ENCODE assay signal across 8 mouse cellular contexts in the genomic region with DNA sequence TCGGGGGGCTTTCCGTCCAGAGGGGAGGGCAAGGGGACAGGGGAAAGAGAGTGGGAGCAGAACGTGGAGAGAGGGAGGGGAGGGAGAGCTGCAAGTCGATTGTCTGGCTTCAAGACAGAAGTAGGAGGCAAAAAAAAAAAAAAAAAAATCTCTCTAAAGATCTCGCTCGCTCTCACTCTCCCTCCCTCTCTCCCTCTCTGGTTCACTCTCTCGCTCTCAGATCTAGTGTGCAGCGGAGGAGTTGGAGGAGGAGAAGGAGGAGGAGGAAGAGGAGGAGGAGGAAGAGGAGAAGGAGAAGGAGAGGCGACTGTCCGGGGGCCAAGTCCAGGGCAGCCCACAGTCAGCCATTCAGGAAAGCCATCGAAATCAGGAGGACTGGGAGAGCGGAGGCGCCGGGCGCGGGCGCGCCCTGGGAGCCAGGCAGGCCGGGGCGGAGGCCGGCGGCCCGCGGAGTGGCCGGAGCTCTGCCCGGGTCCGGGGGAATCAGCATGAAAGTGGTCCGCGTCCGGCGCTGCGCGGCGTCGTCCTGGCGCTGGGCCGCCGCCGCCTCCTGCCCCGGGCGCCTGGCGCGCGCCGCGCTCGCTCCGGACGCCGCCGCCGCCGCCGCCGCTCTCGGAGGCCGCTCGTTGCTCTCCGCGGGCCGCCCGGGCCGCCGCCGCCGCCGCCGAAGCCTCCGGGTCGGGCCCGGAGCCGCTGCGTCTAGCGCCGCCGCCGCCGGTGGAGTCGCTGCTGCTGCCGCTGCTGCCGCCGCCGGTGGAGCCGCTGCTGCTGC. TPM values are rescaled to one million over a fixed set of nuclear protein-coding genes. Genes with fewer than 3 reads are reported as not detected.
DNase-seq lines count a peak whose midpoint lies in the region; ATAC-seq and TF ChIP-seq lines count a peak whose summit lies in the region.

No protein-coding gene starts in this region.

- H3K4me3 ChIP-seq in embryonic facial prominence, embryonic 14.5 days (ENCODE audit: low read depth, low read length), result peak overlapping the region; percentile 61
- H3K4me3 ChIP-seq in hindbrain, embryonic 12.5 days, result peak overlapping the region; percentile 92
- H3K4me3 ChIP-seq in liver, embryonic 11.5 days (ENCODE audit: low read depth, low read length), result peak overlapping the region; percentile 71
- H3K4me3 ChIP-seq in small intestine, adult 2 months (ENCODE audit: low read depth, low read length), result peak overlapping the region; percentile 79

- H3K27ac ChIP-seq in embryonic facial prominence, embryonic 14.5 days (replicated peaks; ENCODE audit: low read depth, low read length), result peak overlapping the region; percentile 98
- H3K27ac ChIP-seq in hindbrain, embryonic 12.5 days, result peak overlapping the region; percentile 100
- peak overlapping the region; percentile 99 for H3K27ac ChIP-seq in liver, embryonic 11.5 days (ENCODE audit: low read depth, low read length)
- H3K27ac ChIP-seq in small intestine, adult 2 months (ENCODE audit: insufficient read depth, low read depth, low read length), result peak overlapping the region; percentile 98

- DNase-seq in adrenal gland, postnatal 10 days, result peak; percentile 60
- no peak for DNase-seq in adrenal gland, postnatal 4 days (ENCODE audit: low spot score in 2 of 2)
- peak; percentile 71 for DNase-seq in 3134 (ENCODE audit: extremely low read depth, insufficient read length, low spot score)
- peak; percentile 64 for DNase-seq in embryonic facial prominence, embryonic 14.5 days (ENCODE audit: low spot score)
- DNase-seq in liver, embryonic 11.5 days (ENCODE audit: low spot score), result no peak
- DNase-seq in frontal cortex, postnatal 36 days (ENCODE audit: low spot score in 2 of 2), result no peak

- under 1% methylated on average over 39 of the region's 84 CpGs for WGBS in embryonic facial prominence, embryonic 14.5 days
- under 1% methylated on average over 65 of the region's 84 CpGs for WGBS in hindbrain, embryonic 12.5 days
- 0% methylated on average over 53 of the region's 84 CpGs for WGBS in liver, embryonic 11.5 days
- 5% methylated on average over 80 of the region's 84 CpGs for WGBS in small intestine, adult 2 months

- no peak for TF ChIP-seq CTCF in small intestine, adult 2 months (IDR thresholded peaks at IDR 0.05; ENCODE audit: extremely low read depth, insufficient read length, insufficient replicate concordance, low read depth, low read length)

- peaks cover 12% of the 10 kb centered on the region for H3K27me3 ChIP-seq in embryonic facial prominence, embryonic 14.5 days (replicated peaks; ENCODE audit: control insufficient read depth, insufficient read depth, low read length)
- 0 out of 2 replicates have a peak, but pooled peaks cover 4% of the 10 kb centered on the region for H3K27me3 ChIP-seq in hindbrain, embryonic 12.5 days
- H3K27me3 ChIP-seq in liver, embryonic 11.5 days (replicated peaks; ENCODE audit: control insufficient read depth, insufficient read depth, low read length), result peaks cover 77% of the 10 kb centered on the region
- peaks cover 12% of the 10 kb centered on the region for H3K27me3 ChIP-seq in small intestine, adult 2 months (ENCODE audit: control insufficient read depth, insufficient read depth, low read length)

- ATAC-seq in embryonic facial prominence, embryonic 14.5 days (ENCODE audit: low read depth), result no peak
- no peak for ATAC-seq in hindbrain, embryonic 12.5 days (ENCODE audit: low FRiP score)
- ATAC-seq in liver, embryonic 11.5 days (replicated peaks; ENCODE audit: low FRiP score), result no peak

- H3K36me3 ChIP-seq in embryonic facial prominence, embryonic 14.5 days (ENCODE audit: control insufficient read depth, insufficient read depth, low read length), result peaks cover 20% of the 10 kb centered on the region; the same call in 1 of the 2 replicates
- H3K36me3 ChIP-seq in hindbrain, embryonic 12.5 days, result peaks cover 20% of the 10 kb centered on the region
- H3K36me3 ChIP-seq in liver, embryonic 11.5 days (ENCODE audit: control insufficient read depth, insufficient read depth, low read length), result no peaks in the 10 kb centered on the region
- H3K36me3 ChIP-seq in small intestine, adult 2 months (ENCODE audit: control insufficient read depth, insufficient read depth, low read length), result peaks cover 5% of the 10 kb centered on the region

- H3K9ac ChIP-seq in embryonic facial prominence, embryonic 14.5 days (ENCODE audit: low read depth, low read length), result peak overlapping the region; percentile 82
- H3K9ac ChIP-seq in hindbrain, embryonic 12.5 days, result peak overlapping the region; percentile 99
- H3K9ac ChIP-seq in liver, embryonic 11.5 days (ENCODE audit: low read depth, low read length), result peak overlapping the region; percentile 90

- H3K4me1 ChIP-seq in embryonic facial prominence, embryonic 14.5 days (ENCODE audit: control insufficient read depth, insufficient read depth, low read length), result no peaks in the 10 kb centered on the region
- peaks cover 18% of the 10 kb centered on the region for H3K4me1 ChIP-seq in hindbrain, embryonic 12.5 days
- H3K4me1 ChIP-seq in liver, embryonic 11.5 days (replicated peaks; ENCODE audit: control insufficient read depth, insufficient read depth, low read length), result no peaks in the 10 kb centered on the region; the same call in 1 of the 2 replicates
- peaks cover 4% of the 10 kb centered on the region for H3K4me1 ChIP-seq in small intestine, adult 2 months (ENCODE audit: control insufficient read depth, insufficient read depth, insufficient read length, low read length)

- H3K9me3 ChIP-seq in embryonic facial prominence, embryonic 14.5 days (ENCODE audit: control insufficient read depth, low read length), result no peaks in the 10 kb centered on the region
- H3K9me3 ChIP-seq in hindbrain, embryonic 12.5 days (replicated peaks), result no peaks in the 10 kb centered on the region
- H3K9me3 ChIP-seq in liver, embryonic 11.5 days (ENCODE audit: control insufficient read depth, low read length), result no peaks in the 10 kb centered on the region

- peak overlapping the region; percentile 86 for H3K4me2 ChIP-seq in embryonic facial prominence, embryonic 14.5 days (ENCODE audit: low read depth, low read length)
- peak overlapping the region; percentile 79 for H3K4me2 ChIP-seq in hindbrain, embryonic 12.5 days (replicated peaks)
- H3K4me2 ChIP-seq in liver, embryonic 11.5 days, result peak overlapping the region; percentile 68

- peak; percentile 43; the same call in 1 of the 2 replicates for TF ChIP-seq POLR2A in small intestine, adult 2 months (IDR thresholded peaks at IDR 0.05; ENCODE audit: low read depth, low read length)

RNA-seq across cellular contexts. Expression of a gene that starts 5.7 kb away (rescaled TPM):
- total RNA-seq in adrenal gland, postnatal 10 days (2021), result 10 to 100 TPM; 78.3 to 79.6 TPM
- 100 to 1,000 TPM; 143 to 160 TPM for total RNA-seq in adrenal gland, postnatal 4 days (2021)
- 51.4 and 55.5 TPM in 2 replicates for polyA plus RNA-seq in embryonic facial prominence, embryonic 14.5 days (2014; fragmentation: Nextera tagmentation; extraction: Ambion mirVana)
- 133 and 146 TPM in 2 replicates for polyA plus RNA-seq in hindbrain, embryonic 12.5 days (2016; fragmentation: Nextera tagmentation; extraction: Ambion mirVana)
- 49.6 and 49.7 TPM in 2 replicates for polyA plus RNA-seq in liver, embryonic 11.5 days (2014; fragmentation: Nextera tagmentation; extraction: Ambion mirVana)
- polyA plus RNA-seq in small intestine, adult 2 months (2012; rRNA removed), result 21.9 and 35.0 TPM in 2 replicates

Comparison
In these comparisons a context has a peak if more than half of its experiments do, and no peak if none do; other contexts are left out.
1. DNase-seq: peak in adrenal gland, postnatal 10 days (single experiment), 3134 (single experiment) and embryonic facial prominence, embryonic 14.5 days (single experiment); none in adrenal gland, postnatal 4 days (0 of 2), liver, embryonic 11.5 days (single experiment) and frontal cortex, postnatal 36 days (0 of 2).
2. Peak in every context shown above with its lines, with median percentiles within 50 percentile points of each other: H3K27ac ChIP-seq, H3K4me2 ChIP-seq, H3K4me3 ChIP-seq and H3K9ac ChIP-seq.